Mouse (Mus musculus): ENCODE measurements at regions not wholly inside any gene's neighbourhood (a gene's known extent, or its start where the extent isn't known, plus 50 kb on each side); places are given as distances from the start of the nearest gene placed in this dataset.

- DNase-seq (ENCODE audit: low spot score): no peak
Measured at GRCm38 (mm10) chr6:47354515-47354914, 98.7 kb upstream of the Cul1 start.

GRCm38 (mm10) chr6:47355500-47355899, 97.7 kb upstream of the Cul1 start:
- DNase-seq (ENCODE audit: low spot score): peak; percentile 32

- no peak for DNase-seq (ENCODE audit: low spot score)
Measured at GRCm38 (mm10) chr6:47356500-47356899, 96.7 kb upstream of the Cul1 start.

DNA sequence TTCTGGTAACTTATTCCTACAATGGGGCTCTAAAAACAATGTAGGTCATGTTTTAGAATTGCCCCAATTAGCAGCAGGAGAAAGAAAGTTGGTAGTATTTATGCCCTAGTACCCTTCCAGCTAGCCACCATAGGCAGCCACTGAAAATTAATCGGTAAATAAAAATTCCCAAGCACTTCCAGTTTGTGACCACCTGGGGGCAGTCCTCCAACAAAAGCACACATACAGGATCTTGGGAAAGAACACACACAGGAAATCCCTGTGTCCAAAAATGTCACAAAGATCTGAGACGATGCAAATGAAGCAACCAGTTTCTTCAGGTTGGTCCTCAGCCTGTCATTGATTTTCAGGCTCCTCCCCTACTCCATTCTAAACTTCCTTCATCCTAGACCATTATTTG, 94.5 kb upstream of the Cul1 start:
- DNase-seq (ENCODE audit: low spot score): no peak

GRCm38 (mm10) chr6:47364002-47364401, 89.2 kb upstream of the Cul1 start:
- DNase-seq (ENCODE audit: low spot score): no peak

GRCm38 (mm10) chr6:47364556-47364955, 88.6 kb upstream of the Cul1 start:
- no peak for DNase-seq (ENCODE audit: low spot score)

DNA sequence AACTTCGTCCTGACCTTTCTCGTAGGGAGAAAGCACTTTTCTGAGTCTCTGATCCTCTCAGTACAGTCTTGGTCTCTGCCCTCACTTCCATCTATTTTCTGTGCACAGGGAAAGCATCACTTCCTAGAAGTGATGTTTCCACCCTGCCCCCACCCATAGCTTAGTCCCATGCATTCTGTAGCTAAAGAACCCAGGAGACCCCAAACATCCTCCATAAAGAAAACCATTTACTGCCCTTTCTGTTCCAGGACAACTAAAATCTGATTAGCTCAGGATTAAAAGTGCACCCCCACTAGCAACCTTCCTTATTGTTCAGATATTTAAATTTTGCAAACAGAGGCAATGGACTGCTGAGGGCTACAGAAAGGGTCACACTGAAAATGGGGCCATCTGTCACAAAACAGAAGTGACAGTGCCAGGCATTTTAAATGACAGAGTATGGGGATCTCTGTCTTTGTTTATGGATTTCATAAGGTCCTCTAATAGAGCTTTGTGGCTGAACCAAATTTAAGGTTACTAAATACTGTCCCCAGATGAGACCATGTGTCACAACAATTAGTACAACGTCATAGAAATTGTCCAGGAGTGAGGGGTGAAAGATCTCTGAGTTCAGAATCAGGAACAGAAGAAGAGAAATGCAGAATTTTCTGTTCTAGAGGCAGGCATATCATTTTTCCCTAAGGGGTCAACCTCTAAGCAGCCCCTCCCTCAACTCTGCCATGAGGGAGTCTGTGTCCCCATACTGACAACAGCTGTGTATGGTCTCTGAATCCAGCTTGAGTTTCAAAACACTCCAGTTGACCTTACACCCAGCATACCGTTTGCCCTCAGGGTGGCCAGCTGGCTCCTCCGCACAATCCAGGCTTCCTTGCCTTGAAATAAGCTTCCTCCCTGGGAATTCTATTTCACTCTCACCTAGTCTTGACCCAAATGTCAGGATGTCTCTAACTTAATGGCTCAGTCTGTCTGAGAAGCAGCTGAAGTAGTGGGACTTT, 87.2 kb upstream of the Cul1 start:
- no peak for DNase-seq (ENCODE audit: low spot score)

DNA sequence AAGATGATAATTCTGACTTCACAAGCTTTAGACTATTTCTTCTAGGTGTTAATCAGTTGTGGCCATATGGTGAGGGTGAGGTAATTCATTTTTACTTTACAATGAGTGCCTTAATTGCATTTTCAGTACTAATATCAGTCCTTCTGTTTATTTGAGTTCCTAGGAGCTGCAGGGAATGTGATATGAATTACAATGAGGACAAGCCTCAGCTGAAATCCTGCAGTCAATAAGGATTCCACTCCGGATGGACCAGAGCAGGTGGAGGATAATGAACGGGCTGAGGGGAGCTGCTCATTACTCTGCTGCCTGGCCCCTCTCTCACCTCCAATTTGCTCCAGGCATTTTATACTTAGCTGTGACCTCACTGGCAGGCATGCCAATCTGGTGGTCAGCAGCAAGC, 85.7 kb upstream of the Cul1 start:
- DNase-seq (ENCODE audit: low spot score): no peak

DNA sequence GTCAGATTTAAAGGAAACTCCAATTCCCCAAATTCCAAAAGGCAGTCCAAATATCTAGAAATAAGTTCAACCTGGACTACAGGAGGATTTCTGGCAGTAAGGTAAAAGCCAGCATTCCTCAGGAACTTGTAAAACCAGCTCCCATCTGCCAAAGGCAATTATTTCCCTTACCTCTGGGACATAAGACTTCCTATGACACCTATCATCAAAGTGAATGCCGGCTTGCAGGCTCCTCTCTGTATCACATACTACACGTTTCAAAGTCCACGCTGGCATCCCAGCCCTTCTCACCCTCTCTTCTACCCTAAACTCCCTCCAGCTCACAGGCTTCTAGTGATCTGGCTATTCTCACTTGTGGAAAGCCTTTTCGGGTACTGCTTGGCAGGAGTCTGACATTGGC, 77.5 kb upstream of the Cul1 start:
- DNase-seq (ENCODE audit: low spot score): no peak

DNA sequence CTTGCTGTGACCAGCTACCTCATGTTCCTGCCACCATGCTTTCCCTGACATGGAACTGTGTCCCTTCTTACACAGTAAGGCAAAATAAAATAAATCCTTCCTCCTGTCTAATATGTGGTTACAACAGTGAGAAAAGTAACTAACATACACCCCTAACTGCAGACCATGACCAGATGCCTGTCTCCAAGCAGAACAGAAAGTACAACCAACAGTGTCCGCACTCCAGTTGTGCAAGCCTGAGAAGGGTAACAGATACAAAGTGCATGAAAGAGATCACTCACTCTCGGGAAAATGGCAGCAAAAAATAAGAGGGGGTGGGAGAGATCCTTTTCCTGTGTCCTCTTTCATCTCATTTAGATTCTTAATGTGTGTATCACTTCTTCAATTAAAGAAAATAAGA, 71.7 kb upstream of the Cul1 start:
- no peak for DNase-seq (ENCODE audit: low spot score)

- DNase-seq (ENCODE audit: low spot score): no peak
Measured at GRCm38 (mm10) chr6:47386550-47386949, 66.6 kb upstream of the Cul1 start.

- DNase-seq (ENCODE audit: low spot score): no peak
Measured at GRCm38 (mm10) chr6:47389908-47390307, 63.3 kb upstream of the Cul1 start.

DNA sequence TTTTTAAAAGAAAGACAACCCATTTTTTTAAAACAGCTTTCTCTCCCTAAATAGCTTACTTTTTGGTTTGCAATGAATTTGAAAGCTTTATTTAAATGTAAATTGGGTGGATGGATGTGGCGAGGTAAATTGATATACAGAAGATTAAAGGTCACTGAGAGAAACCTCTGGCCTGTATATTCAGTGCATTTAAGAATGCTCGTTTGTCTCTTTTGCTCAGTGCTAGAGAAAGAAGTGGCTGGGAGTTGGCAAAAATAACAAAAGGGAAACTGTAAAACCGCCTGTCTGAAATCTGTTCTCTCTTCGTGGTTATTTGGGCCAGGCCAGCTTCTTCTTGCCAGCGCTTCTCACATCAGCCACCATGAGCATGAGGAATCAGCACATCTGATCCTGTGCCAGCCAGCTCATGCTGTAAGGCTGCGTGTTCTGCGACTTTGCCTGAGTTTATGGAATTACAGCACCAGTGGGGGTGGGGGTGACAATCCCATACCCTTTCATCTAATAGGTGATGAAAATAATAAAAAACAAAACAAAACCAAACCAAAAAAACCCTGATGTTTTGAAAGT, 62.7 kb upstream of the Cul1 start:
- no peak for DNase-seq (ENCODE audit: low spot score)

DNA sequence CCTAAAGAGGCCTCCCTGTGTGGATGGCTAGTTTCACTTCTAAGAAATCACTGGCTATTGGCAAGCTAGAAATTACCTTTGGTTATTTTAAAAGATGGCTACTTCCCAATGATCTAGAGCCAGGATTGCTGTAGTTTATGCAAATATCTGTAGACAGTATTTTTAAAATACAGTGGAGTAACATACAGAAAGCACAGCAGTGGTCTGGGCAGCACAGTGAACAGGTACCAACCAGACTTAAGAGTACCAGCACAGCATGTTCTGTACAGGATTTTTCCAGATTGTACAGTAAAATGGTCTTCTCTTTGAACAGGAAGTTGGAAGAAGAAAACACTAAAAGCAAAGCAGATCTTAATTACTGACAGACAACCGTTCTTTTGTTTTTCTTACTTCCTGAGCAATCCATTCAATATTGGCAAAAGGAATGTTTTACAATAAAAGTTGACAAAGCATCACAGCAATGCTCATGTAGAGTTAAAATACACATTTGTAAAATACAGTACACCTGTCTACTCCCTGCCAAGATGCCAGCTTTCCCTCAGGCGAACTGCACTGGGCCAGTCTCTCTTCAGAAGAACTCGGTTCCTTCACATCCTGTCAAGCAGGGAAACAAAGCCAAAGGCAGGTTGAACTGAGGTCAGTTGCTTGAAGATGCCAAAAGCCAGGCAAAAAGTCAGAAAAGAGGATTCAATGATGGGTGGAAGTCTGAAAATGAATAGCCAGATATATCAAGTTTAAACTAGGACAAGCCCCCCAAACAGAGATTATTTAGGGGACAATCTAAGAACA, 62.0 kb upstream of the Cul1 start:
- DNase-seq (ENCODE audit: low spot score): no peak

DNA sequence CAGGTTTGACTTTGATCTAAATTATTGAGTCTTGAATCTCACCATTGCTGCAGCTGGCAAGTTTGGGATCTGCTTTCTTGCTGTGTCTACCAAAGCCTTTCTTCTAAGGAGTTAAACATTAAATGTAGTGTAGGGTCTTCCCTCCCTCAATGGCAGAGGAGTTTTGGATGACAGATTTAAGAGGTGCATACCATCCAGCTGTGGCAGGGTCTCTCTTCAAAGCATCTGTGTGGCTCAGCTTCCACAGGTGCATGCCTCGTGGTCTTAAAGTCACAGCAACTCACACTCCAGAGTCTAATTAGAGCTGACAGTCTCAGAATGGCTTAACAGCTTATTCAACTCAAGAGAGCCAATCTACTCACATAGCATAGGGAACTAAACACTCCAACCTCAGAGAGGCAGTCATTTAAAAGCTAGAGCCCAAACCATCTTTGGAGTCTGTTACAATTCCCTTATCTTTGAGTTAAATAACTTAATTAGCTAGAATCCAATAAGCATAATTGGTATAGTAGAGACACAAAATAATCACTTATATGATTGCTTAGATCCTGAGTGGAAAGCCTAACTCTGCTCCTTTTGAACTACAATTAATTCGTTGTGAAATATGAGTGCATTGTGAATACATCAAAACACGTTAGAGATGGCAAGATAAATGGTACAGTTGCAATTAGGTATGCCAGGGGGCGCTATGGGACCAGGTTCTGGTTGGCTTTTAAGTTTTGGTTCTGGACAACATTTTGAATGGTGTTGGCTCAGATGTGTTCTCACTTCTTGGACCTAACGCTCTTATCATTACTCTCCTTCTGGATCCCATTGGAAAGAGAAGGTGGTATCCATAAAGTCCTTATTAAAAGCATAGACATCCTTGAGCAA, 57.5 kb upstream of the Cul1 start:
- DNase-seq (ENCODE audit: low spot score): no peak

All from yolk sac, embryonic 10.5 days (tissue).